Mouse (Mus musculus) heart, postnatal 0 days (tissue): Measurements from ENCODE around the gene Gm21992. TPM values are rescaled to one million over a fixed set of nuclear protein-coding genes. Genes with fewer than 3 reads are reported as not detected.

Experiments used
- ATAC-seq: fragments of 200-750 bp; cut with Nextera tagmentation; 2 replicates; pipeline ENCODE4 v1.8.0; 2017; ENCODE audit warnings: low read depth, moderate number of reproducible peaks, moderate library complexity; ENCODE audit not compliant: insufficient read depth
- DNase-seq: peaks from one replicate; pipeline ENCODE4 v3.0.0-alpha.2; 2016; ENCODE audit warnings: low spot score
- H3K27ac ChIP-seq: fragments of 300-500 bp; sonication (generic); 2 replicates; pipeline ENCODE4 v1.5.1; 2014; ENCODE audit warnings: low read depth, mild to moderate bottlenecking
- H3K27me3 ChIP-seq: fragments of 300-500 bp; sonication (generic); 2 replicates; pipeline ENCODE4 v1.6.1; 2014; ENCODE audit warnings: low read length, mixed read lengths; ENCODE audit not compliant: control insufficient read depth, insufficient read depth
- H3K36me3 ChIP-seq: fragments of 300-500 bp; sonication (generic); replicated peaks from 2 replicates; pipeline ENCODE4 v1.6.1; 2014; ENCODE audit warnings: low read length, mixed read lengths; ENCODE audit not compliant: control insufficient read depth, insufficient read depth
- H3K4me1 ChIP-seq: fragments of 300-500 bp; sonication (generic); 2 replicates; pipeline ENCODE4 v1.6.1; 2014; ENCODE audit warnings: antibody characterized with exemption; ENCODE audit not compliant: control insufficient read depth, insufficient read depth
- H3K4me2 ChIP-seq: fragments of 300-500 bp; sonication (generic); 2 replicates; pipeline ENCODE4 v1.6.1; 2014; ENCODE audit warnings: low read depth, mild to moderate bottlenecking, low read length, moderate library complexity
- H3K4me3 ChIP-seq: fragments of 300-500 bp; sonication (generic); 2 replicates; pipeline ENCODE4 v1.5.1; 2014; ENCODE audit warnings: low read depth, low read length
- H3K9ac ChIP-seq: fragments of 300-500 bp; sonication (generic); replicated peaks from 2 replicates; pipeline ENCODE4 v1.6.1; 2014; ENCODE audit warnings: low read depth, low read length, mixed read lengths
- H3K9me3 ChIP-seq: fragments of 300-500 bp; sonication (generic); replicated peaks from 2 replicates; pipeline ENCODE4 v1.6.1; 2016; ENCODE audit warnings: low read length; ENCODE audit not compliant: control insufficient read depth
- CTCF ChIP-seq: IDR thresholded peaks from 2 replicates; pipeline ENCODE4 v1.5.1; 2016; ENCODE audit warnings: antibody characterized with exemption, control low read depth, low read depth
- EP300 ChIP-seq: IDR thresholded peaks from 2 replicates; pipeline ENCODE4 v1.6.1; 2016; ENCODE audit warnings: antibody characterized with exemption, low read depth
- WGBS: fragments of 180-500 bp; shearing (Covaris S2); extraction: QIAGEN DNeasy Blood & Tissue Kit; methylation state at CpG from one replicate; pipeline ENCODE4 v1.1.7; 2014; 5-methylcytosine and 5-hydroxymethylcytosine counted together
- polyA plus RNA-seq: library from polyadenylated mRNA; unstranded; fragments of >200 nt; fragmentation: Nextera tagmentation; extraction: Ambion mirVana; gene quantifications from 2 replicates; pipeline ENCODE4 v1.2.1, GENCODE M21; 2015
- total RNA-seq: library from RNA; depleted of rRNA; stranded (reverse); fragments of >200 nt; gene quantifications from 2 replicates; pipeline ENCODE4 v1.2.3, GENCODE M21; 2014; ENCODE audit warnings: low replicate concordance

Gene Gm21992
- total and polyA plus RNA-seq, 2 experiments from 2014 or later: 12.4 to 17.6 TPM

DNA sequence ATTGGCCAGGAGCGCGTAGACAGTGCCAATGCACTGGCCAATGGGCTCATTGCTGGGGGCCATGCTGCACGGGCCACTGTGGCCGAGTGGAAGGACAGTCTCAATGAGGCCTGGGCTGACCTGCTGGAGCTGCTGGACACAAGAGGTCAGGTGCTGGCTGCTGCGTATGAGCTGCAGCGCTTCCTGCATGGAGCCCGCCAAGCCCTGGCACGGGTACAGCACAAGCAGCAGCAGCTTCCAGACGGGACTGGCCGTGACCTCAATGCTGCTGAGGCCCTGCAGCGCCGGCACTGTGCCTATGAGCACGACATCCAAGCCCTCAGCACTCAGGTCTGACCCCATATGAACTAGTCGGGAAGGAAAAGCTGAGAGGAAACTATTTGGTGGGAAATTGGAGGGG is 64.8 kb downstream of the Gm21992 start:
- Histone ChIP-seq H3K27me3 (no peaks in the 10 kb centered on the region), H3K4me2 (no peak overlapping the region), H3K27ac (no peak overlapping the region), H3K4me1 (no peaks in the 10 kb centered on the region), H3K9ac (no peak overlapping the region), H3K4me3 (no peak overlapping the region), H3K9me3 (no peaks in the 10 kb centered on the region), H3K36me3 (no peaks in the 10 kb centered on the region)
- WGBS: 73% methylated on average over 14 of the region's 14 CpGs
- DNase-seq (no peak), ATAC-seq (peak; percentile 33; the same call in 1 of the 2 replicates)
- TF ChIP-seq CTCF (no peak), EP300 (no peak)

DNA sequence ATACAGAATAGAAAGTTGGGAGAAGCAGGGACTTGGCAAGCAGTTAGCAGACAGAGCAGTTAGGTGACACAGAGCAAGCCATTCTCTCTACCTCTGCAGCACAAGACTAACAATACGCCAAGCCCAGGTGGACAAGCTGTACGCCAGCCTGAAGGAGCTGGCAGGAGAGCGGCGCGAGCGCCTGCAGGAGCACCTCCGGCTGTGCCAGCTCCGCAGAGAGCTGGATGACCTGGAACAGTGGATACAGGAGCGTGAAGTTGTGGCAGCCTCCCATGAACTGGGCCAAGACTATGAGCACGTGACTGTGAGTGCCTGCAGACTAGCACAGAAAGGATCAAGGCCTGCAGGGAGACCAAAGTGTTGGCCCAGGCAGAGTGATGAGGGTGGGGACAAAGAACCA is 65.7 kb downstream of the Gm21992 start:
- H3K4me2 ChIP-seq: no peak overlapping the region
- no peak overlapping the region for H3K27ac ChIP-seq
- no peaks in the 10 kb centered on the region for H3K4me1 ChIP-seq
- H3K4me3 ChIP-seq: no peak overlapping the region
- 84% methylated on average over 10 of the region's 10 CpGs for WGBS
- no peak overlapping the region for H3K9ac ChIP-seq
- H3K9me3 ChIP-seq: no peaks in the 10 kb centered on the region
- DNase-seq: no peak
- no peaks in the 10 kb centered on the region for H3K27me3 ChIP-seq
- no peak for TF ChIP-seq EP300
- no peak for TF ChIP-seq CTCF
- no peak for ATAC-seq
- H3K36me3 ChIP-seq: no peaks in the 10 kb centered on the region

DNA sequence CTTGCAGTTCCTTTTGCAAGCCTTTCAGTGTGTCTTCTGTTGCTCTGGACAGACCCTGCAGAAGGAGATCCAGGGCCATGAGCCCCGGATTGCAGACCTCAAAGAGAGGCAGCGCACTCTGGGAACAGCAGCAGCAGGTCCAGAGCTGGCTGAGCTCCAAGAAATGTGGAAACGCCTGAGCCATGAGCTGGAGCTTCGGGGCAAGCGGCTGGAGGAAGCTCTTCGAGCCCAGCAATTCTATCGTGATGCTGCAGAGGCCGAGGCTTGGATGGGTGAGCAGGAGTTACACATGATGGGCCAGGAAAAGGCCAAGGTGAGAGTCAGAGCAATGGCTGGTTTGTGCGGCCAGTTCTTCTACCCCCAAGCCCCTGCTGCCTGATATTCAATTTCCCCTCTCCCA is 66.4 kb downstream of the Gm21992 start:
- no peaks in the 10 kb centered on the region for H3K36me3 ChIP-seq
- WGBS: 16% methylated on average over 9 of the region's 9 CpGs
- H3K9ac ChIP-seq: no peak overlapping the region
- H3K27ac ChIP-seq: no peak overlapping the region
- H3K4me2 ChIP-seq: no peak overlapping the region
- no peaks in the 10 kb centered on the region for H3K27me3 ChIP-seq
- DNase-seq: peak; percentile 31
- H3K9me3 ChIP-seq: no peaks in the 10 kb centered on the region
- TF ChIP-seq EP300: no peak
- TF ChIP-seq CTCF: no peak
- H3K4me3 ChIP-seq: no peak overlapping the region
- no peak for ATAC-seq
- no peaks in the 10 kb centered on the region for H3K4me1 ChIP-seq

DNA sequence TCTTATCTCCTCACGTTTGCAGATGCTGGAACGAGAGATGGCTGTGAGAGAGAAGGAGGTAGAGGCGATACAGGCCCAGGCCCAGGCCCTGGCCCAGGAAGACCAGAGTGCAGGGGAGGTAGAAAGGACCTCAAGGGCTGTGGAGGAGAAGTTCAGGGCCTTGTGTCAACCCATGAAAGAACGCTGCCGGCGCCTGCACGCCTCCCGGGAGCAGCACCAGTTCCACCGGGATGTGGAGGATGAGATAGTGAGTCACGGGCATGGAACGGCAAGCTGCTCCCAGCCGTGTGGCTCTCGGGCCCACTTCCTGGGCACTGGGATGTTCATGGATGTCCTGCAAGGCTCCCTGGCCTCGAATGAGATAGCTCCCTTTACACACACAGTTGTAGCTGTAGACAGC is 67.4 kb downstream of the Gm21992 start:
- Histone ChIP-seq H3K9me3 (no peaks in the 10 kb centered on the region), H3K4me2 (no peak overlapping the region), H3K36me3 (no peaks in the 10 kb centered on the region), H3K27me3 (no peaks in the 10 kb centered on the region), H3K27ac (no peak overlapping the region), H3K4me1 (no peaks in the 10 kb centered on the region), H3K9ac (no peak overlapping the region), H3K4me3 (no peak overlapping the region)
- no peak for TF ChIP-seq CTCF
- TF ChIP-seq EP300: no peak
- DNase-seq: no peak
- 72% methylated on average over 14 of the region's 14 CpGs for WGBS
- ATAC-seq: no peak

DNA sequence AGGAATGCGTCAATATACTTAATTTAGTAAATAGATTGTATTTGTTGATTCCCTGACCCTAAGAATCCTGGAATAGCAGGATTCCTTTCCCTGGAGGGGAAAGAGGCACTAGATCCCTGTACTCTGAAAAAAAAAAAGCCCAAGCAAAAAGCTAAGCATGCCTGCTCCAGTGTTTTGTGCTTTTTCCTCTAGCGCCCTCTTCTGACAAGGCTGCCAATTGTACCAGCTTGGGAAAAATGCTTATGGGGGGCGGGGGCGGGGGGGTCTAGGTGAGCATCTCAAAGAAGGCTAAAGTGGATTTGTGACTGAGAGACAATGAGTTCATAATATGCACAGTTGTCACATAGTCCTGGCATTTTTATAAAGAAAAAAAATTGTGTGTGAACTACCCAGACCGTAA is 67.9 kb downstream of the Gm21992 start:
- ATAC-seq (no peak), DNase-seq (peak; percentile 25)
- Histone ChIP-seq H3K9me3 (no peaks in the 10 kb centered on the region), H3K4me3 (no peak overlapping the region), H3K4me2 (no peak overlapping the region), H3K4me1 (no peaks in the 10 kb centered on the region), H3K9ac (no peak overlapping the region), H3K27ac (no peak overlapping the region), H3K36me3 (no peaks in the 10 kb centered on the region), H3K27me3 (no peaks in the 10 kb centered on the region)
- TF ChIP-seq CTCF (peak; percentile 64), EP300 (no peak)
- WGBS: 41% methylated on average over 5 of the region's 5 CpGs

DNA sequence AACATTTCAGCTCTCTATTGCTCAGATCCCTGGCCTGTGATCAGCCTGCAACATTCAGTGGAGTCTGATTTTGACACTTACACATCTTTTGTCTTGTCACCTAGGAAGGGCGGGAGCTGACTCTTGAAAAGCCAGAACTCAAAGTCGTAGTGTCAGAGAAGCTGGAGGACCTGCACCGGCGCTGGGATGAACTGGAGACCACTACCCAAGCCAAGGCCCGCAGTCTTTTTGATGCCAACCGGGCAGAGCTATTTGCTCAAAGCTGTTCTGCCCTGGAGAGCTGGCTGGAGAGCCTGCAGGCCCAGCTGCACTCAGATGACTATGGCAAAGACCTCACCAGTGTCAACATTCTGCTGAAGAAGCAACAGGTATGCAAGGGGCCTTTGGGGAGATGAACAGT is 69.2 kb downstream of the Gm21992 start:
- Histone ChIP-seq H3K36me3 (no peaks in the 10 kb centered on the region), H3K4me1 (no peaks in the 10 kb centered on the region), H3K27me3 (no peaks in the 10 kb centered on the region), H3K4me3 (no peak overlapping the region), H3K4me2 (no peak overlapping the region), H3K27ac (no peak overlapping the region), H3K9me3 (no peaks in the 10 kb centered on the region), H3K9ac (no peak overlapping the region)
- TF ChIP-seq CTCF: no peak
- TF ChIP-seq EP300: no peak
- WGBS: 83% methylated on average over 6 of the region's 6 CpGs
- DNase-seq: no peak
- ATAC-seq: no peak
